Mouse (Mus musculus): ENCODE data around the gene Fam20a. TPM values are rescaled to one million over a fixed set of nuclear protein-coding genes. Genes with fewer than 3 reads are reported as not detected.

Gene Fam20a
- total RNA-seq, 2 experiments from 2014 or later = 14.3 to 15.0 TPM

DNA sequence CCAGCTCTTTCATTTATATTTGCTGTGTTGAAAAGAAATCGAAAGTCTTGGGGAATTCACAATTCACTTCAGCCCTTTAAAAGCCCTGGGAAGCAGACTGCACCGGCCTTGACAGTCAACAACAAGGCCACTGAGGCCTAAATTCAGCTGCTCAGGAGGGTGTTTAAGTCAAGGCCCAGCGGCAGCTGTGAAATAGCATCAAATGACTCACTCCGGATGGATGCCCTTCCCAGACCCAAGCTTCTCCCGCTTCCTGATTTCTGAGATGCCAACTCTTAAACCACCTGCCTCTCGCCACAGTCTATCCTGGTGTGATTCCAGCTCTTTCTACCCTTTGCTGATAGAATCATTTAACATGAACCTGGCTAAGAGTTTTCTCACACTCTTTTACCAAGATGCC is 101.7 kb downstream of the Fam20a start:
- no peak for DNase-seq (ENCODE audit: extremely low spot score in 1 of 2, low spot score in 1 of 2)

Other genes with a start within 250 kb of the Fam20a start
- 10 to 100 TPM; 11.4 to 12.3 TPM for gene Arsg, start 248.9 kb downstream of the Fam20a start, total RNA-seq (2021)
- 10 to 100 TPM in 1 of 2 experiments, 1 to 10 TPM in 1; 7.7 to 11.4 TPM for gene Slc16a6, start 248.7 kb downstream of the Fam20a start, total RNA-seq (2021)
- gene Wipi1, start 110.3 kb downstream of the Fam20a start, total RNA-seq (2021) = 10 to 100 TPM; 25.1 to 25.5 TPM
- gene Prkar1a, start 72.9 kb downstream of the Fam20a start, total RNA-seq (2021) = 100 to 1,000 TPM; 535 to 544 TPM
- not detected for gene 1700012B07Rik, start 105.8 kb upstream of the Fam20a start, total RNA-seq (2021)